Mouse (Mus musculus) heart, adult 9 months (tissue): Measurements from ENCODE around the gene Defb28.

Experiments
- DNase-seq, 2 experiments: peaks; one replicate each; pipeline ENCODE4 v3.0.0; 2022; ENCODE audit warnings: low spot score in 2 of 2

The Defb28 gene

GRCm38 (mm10) chr2:152569038-152569437, 51.0 kb downstream of the Defb28 start, which contains the start of gene Gm17416:
Gene Gm17416, plus strand, starts transcription at chr2:152569338.
- no peak for DNase-seq

- no peak for DNase-seq
Observed at GRCm38 (mm10) chr2:152569881-152570280, 51.8 kb downstream of the Defb28 start.

- no peak for DNase-seq
Observed at GRCm38 (mm10) chr2:152570313-152570712, 52.3 kb downstream of the Defb28 start.
